Mouse (Mus musculus): ENCODE results near the gene Iqgap2. TPM values are rescaled to one million over a fixed set of nuclear protein-coding genes. Genes with fewer than 3 reads are reported as not detected.

Iqgap2 gene
- polyA plus RNA-seq, 1 experiment from 2014 or later: 24.6 TPM

- Histone ChIP-seq H3K4me3 (ENCODE audit: low read depth, low read length) (no peak overlapping the region), H3K27me3 (ENCODE audit: insufficient read depth, low read length) (no peaks in the 10 kb centered on the region), H3K9me3 (ENCODE audit: low read length) (no peaks in the 10 kb centered on the region), H3K9ac (replicated peaks) (no peak overlapping the region), H3K4me1 (ENCODE audit: insufficient read depth) (peaks cover 27% of the 10 kb centered on the region), H3K36me3 (replicated peaks; ENCODE audit: insufficient read depth, low read length) (no peaks in the 10 kb centered on the region), H3K4me2 (ENCODE audit: low read depth, low read length) (peak overlapping the region; percentile 97; the same call in 1 of the 2 replicates), H3K27ac (ENCODE audit: low read depth) (peak overlapping the region; percentile 11; the same call in 1 of the 2 replicates)
- WGBS (ENCODE audit: insufficient replicate concordance): 84% methylated on average over 4 of the region's 4 CpGs
- ATAC-seq (no peak), DNase-seq (no peak)
- no peak for TF ChIP-seq CTCF (IDR thresholded peaks at IDR 0.05; ENCODE audit: low read depth)
- TF ChIP-seq EP300 (IDR thresholded peaks at IDR 0.05; ENCODE audit: low read depth): no peak
Observed at GRCm38 (mm10) chr13:95893166-95893565, 1.4 kb upstream of the Iqgap2 start.

- WGBS (ENCODE audit: insufficient replicate concordance): 8% methylated on average over 12 of the region's 12 CpGs
Observed at GRCm38 (mm10) chr13:95892611-95893145, 956 bp upstream of the Iqgap2 start.

GRCm38 (mm10) chr13:95891926-95892610, 346 bp upstream of the Iqgap2 start:
- under 1% methylated on average over 42 of the region's 52 CpGs for whole genome bisulfite sequencing (ENCODE audit: insufficient replicate concordance)
- peak; percentile 75 for ATAC-seq
- peaks cover 32% of the 10 kb centered on the region for H3K4me1 ChIP-seq (ENCODE audit: insufficient read depth)
- no peaks in the 10 kb centered on the region for H3K36me3 ChIP-seq (replicated peaks; ENCODE audit: insufficient read depth, low read length)
- H3K27ac ChIP-seq (ENCODE audit: low read depth): peak overlapping the region; percentile 93
- no peaks in the 10 kb centered on the region for H3K9me3 ChIP-seq (ENCODE audit: low read length)
- DNase-seq: peak; percentile 88
- TF ChIP-seq EP300 (IDR thresholded peaks at IDR 0.05; ENCODE audit: low read depth): peak; percentile 32; the same call in 1 of the 2 replicates
- peak; percentile 97 for TF ChIP-seq CTCF (IDR thresholded peaks at IDR 0.05; ENCODE audit: low read depth)
- H3K4me3 ChIP-seq (ENCODE audit: low read depth, low read length): peak overlapping the region; percentile 84
- no peaks in the 10 kb centered on the region for H3K27me3 ChIP-seq (ENCODE audit: insufficient read depth, low read length)
- H3K4me2 ChIP-seq (ENCODE audit: low read depth, low read length): peak overlapping the region; percentile 97
- peak overlapping the region; percentile 89 for H3K9ac ChIP-seq (replicated peaks)

More at GRCm38 (mm10) chr13:95892611-95893145, 956 bp upstream of the Iqgap2 start:
- H3K9me3 ChIP-seq (ENCODE audit: low read length): no peaks in the 10 kb centered on the region
- peak overlapping the region; percentile 89 for H3K9ac ChIP-seq (replicated peaks)
- no peak for ATAC-seq
- H3K36me3 ChIP-seq (replicated peaks; ENCODE audit: insufficient read depth, low read length): no peaks in the 10 kb centered on the region
- peak overlapping the region; percentile 97 for H3K4me2 ChIP-seq (ENCODE audit: low read depth, low read length)
- no peaks in the 10 kb centered on the region for H3K27me3 ChIP-seq (ENCODE audit: insufficient read depth, low read length)
- H3K4me1 ChIP-seq (ENCODE audit: insufficient read depth): peaks cover 29% of the 10 kb centered on the region
- peak overlapping the region; percentile 84 for H3K4me3 ChIP-seq (ENCODE audit: low read depth, low read length)
- TF ChIP-seq EP300 (IDR thresholded peaks at IDR 0.05; ENCODE audit: low read depth) (no peak), CTCF (IDR thresholded peaks at IDR 0.05; ENCODE audit: low read depth) (no peak)
- peak overlapping the region; percentile 93 for H3K27ac ChIP-seq (ENCODE audit: low read depth)
- DNase-seq: peak; percentile 41

GRCm38 (mm10) chr13:95890851-95891471, 761 bp downstream of the Iqgap2 start:
- Histone ChIP-seq H3K36me3 (replicated peaks; ENCODE audit: insufficient read depth, low read length) (no peaks in the 10 kb centered on the region), H3K9ac (replicated peaks) (peak overlapping the region; percentile 89), H3K9me3 (ENCODE audit: low read length) (no peaks in the 10 kb centered on the region), H3K4me2 (ENCODE audit: low read depth, low read length) (peak overlapping the region; percentile 97), H3K27me3 (ENCODE audit: insufficient read depth, low read length) (no peaks in the 10 kb centered on the region), H3K4me1 (ENCODE audit: insufficient read depth) (peaks cover 39% of the 10 kb centered on the region), H3K4me3 (ENCODE audit: low read depth, low read length) (peak overlapping the region; percentile 84), H3K27ac (ENCODE audit: low read depth) (peak overlapping the region; percentile 93)
- under 1% methylated on average over 33 of the region's 33 CpGs for WGBS (ENCODE audit: insufficient replicate concordance)
- peak; percentile 61 for ATAC-seq
- TF ChIP-seq EP300 (IDR thresholded peaks at IDR 0.05; ENCODE audit: low read depth) (peak; percentile 49; the same call in 1 of the 2 replicates), CTCF (IDR thresholded peaks at IDR 0.05; ENCODE audit: low read depth) (peak; percentile 63)
- DNase-seq: peak; percentile 77

GRCm38 (mm10) chr13:95889981-95890545, 1.7 kb downstream of the Iqgap2 start:
- DNase-seq (peak; percentile 42), ATAC-seq (peak; percentile 28)
- Histone ChIP-seq H3K27me3 (ENCODE audit: insufficient read depth, low read length) (no peaks in the 10 kb centered on the region), H3K9ac (replicated peaks) (no peak overlapping the region), H3K9me3 (ENCODE audit: low read length) (no peaks in the 10 kb centered on the region), H3K4me2 (ENCODE audit: low read depth, low read length) (peak overlapping the region; percentile 97), H3K36me3 (replicated peaks; ENCODE audit: insufficient read depth, low read length) (no peaks in the 10 kb centered on the region), H3K4me3 (ENCODE audit: low read depth, low read length) (peak overlapping the region; percentile 84; the same call in 1 of the 2 replicates), H3K4me1 (ENCODE audit: insufficient read depth) (peaks cover 44% of the 10 kb centered on the region), H3K27ac (ENCODE audit: low read depth) (peak overlapping the region; percentile 55; the same call in 1 of the 2 replicates)
- WGBS (ENCODE audit: insufficient replicate concordance): 38% methylated on average over 8 of the region's 8 CpGs
- TF ChIP-seq CTCF (IDR thresholded peaks at IDR 0.05; ENCODE audit: low read depth) (no peak), EP300 (IDR thresholded peaks at IDR 0.05; ENCODE audit: low read depth) (no peak)

GRCm38 (mm10) chr13:95889366-95889765, 2.4 kb downstream of the Iqgap2 start:
- peaks cover 48% of the 10 kb centered on the region for H3K4me1 ChIP-seq (ENCODE audit: insufficient read depth)
- H3K4me2 ChIP-seq (ENCODE audit: low read depth, low read length): peak overlapping the region; percentile 97
- H3K36me3 ChIP-seq (replicated peaks; ENCODE audit: insufficient read depth, low read length): no peaks in the 10 kb centered on the region
- WGBS (ENCODE audit: insufficient replicate concordance): 77% methylated on average over 10 of the region's 10 CpGs
- no peak overlapping the region for H3K4me3 ChIP-seq (ENCODE audit: low read depth, low read length)
- no peak overlapping the region for H3K9ac ChIP-seq (replicated peaks)
- H3K9me3 ChIP-seq (ENCODE audit: low read length): no peaks in the 10 kb centered on the region
- DNase-seq (no peak), ATAC-seq (no peak)
- no peak overlapping the region for H3K27ac ChIP-seq (ENCODE audit: low read depth)
- H3K27me3 ChIP-seq (ENCODE audit: insufficient read depth, low read length): no peaks in the 10 kb centered on the region
- TF ChIP-seq CTCF (IDR thresholded peaks at IDR 0.05; ENCODE audit: low read depth): no peak
- TF ChIP-seq EP300 (IDR thresholded peaks at IDR 0.05; ENCODE audit: low read depth): no peak

Data from liver, postnatal 0 days (tissue).